ENCODE assay signal across 11 mouse cellular contexts in genomic region chr5:77092531-77092930, GRCm38 (mm10). TPM values are rescaled to one million over a fixed set of nuclear protein-coding genes. Genes with fewer than 3 reads are reported as not detected.
A peak's percentile ranks its signal among the peaks of the same experiment; 100 is the strongest.
DNase-seq lines count a peak whose midpoint lies in the region; ATAC-seq and TF ChIP-seq lines count a peak whose summit lies in the region.
"Had no signal": no experiment of that assay in that cellular context is flagged by ENCODE, and none has a peak within 500 bp of the region (broad histone marks: within the 10 kb centered on the region; RNA-seq: fewer than 3 reads in every experiment).

No protein-coding gene starts in this region.

- H3K27ac ChIP-seq in layer of hippocampus, adult 2 months = peak overlapping the region; percentile 5; the same call in 1 of the 2 replicates
- H3K27ac ChIP-seq: liver, embryonic 14.5 days had no signal

- peak; percentile 47 for ATAC-seq in inflammation-experienced regulatory T-cells, adult 6 months
- peak; percentile 53; the same call in 1 of the 2 replicates for ATAC-seq in neutrophil, adult 5-6 weeks (ENCODE audit: extremely low read depth, insufficient number of reproducible peaks, low FRiP score, poor library complexity, severe bottlenecking)

- no peak for DNase-seq in layer of hippocampus, adult 2 months (ENCODE audit: low spot score in 2 of 2)
- DNase-seq in layer of hippocampus, adult 9-11 months = no peak
- DNase-seq in T-cell, adult 2 months (ENCODE audit: low spot score) = peak; percentile 13
- DNase-seq in cerebellum, postnatal 14 days = no peak
- DNase-seq in yolk sac, embryonic 10.5 days (ENCODE audit: low spot score) = no peak
- DNase-seq in layer of hippocampus, postnatal 36 days = no peak
- DNase-seq: kidney, adult 11 months had no signal

- no peak for TF ChIP-seq CTCF in layer of hippocampus, adult 2 months (conservative IDR thresholded peaks at IDR 0.05)

- peak overlapping the region; percentile 47 for H3K4me3 ChIP-seq in layer of hippocampus, adult 2 months
- H3K4me3 ChIP-seq: myocyte had no signal

RNA-seq across cellular contexts. Expression of gene Hopx, which starts 22.4 kb away (rescaled TPM):
- 10 to 100 TPM; 81.8 to 81.9 TPM for total RNA-seq in layer of hippocampus, adult 2 months (2021)
- polyA plus RNA-seq in inflammation-experienced regulatory T-cells, adult 6 months (2017; shearing (Covaris generic)) = 10 to 100 TPM; 13.8 to 24.5 (median 15.9) TPM
- 13.6 and 16.1 TPM in 2 replicates for total RNA-seq in neutrophil, adult 5-6 weeks (2017)
- total RNA-seq in layer of hippocampus, postnatal 36 days (2021) = 10 to 100 TPM; 85.0 to 92.8 TPM
